Mouse (Mus musculus): Measurements from ENCODE around the gene Myom3. TPM values are rescaled to one million over a fixed set of nuclear protein-coding genes. Genes with fewer than 3 reads are reported as not detected.

Myom3 gene
- polyA plus RNA-seq, 1 experiment from 2014 or later: not detected

- 63% methylated on average over 2 of the region's 2 CpGs for WGBS (ENCODE audit: insufficient replicate concordance)
- Histone ChIP-seq H3K4me1 (ENCODE audit: control insufficient read depth, insufficient read depth, low read length) (peaks cover 1% of the 10 kb centered on the region), H3K9me3 (replicated peaks; ENCODE audit: control insufficient read depth, low read length) (no peaks in the 10 kb centered on the region), H3K9ac (ENCODE audit: low read depth, low read length) (no peak overlapping the region), H3K4me2 (no peak overlapping the region), H3K36me3 (ENCODE audit: control insufficient read depth, insufficient read depth, low read length) (no peaks in the 10 kb centered on the region), H3K27ac (ENCODE audit: low read depth, low read length) (no peak overlapping the region), H3K27me3 (ENCODE audit: control insufficient read depth, insufficient read depth, low read length) (no peaks in the 10 kb centered on the region), H3K4me3 (ENCODE audit: low read depth, low read length) (no peak overlapping the region)
- no peak for ATAC-seq (replicated peaks; ENCODE audit: insufficient number of reproducible peaks, low FRiP score, low TSS enrichment)
Observed at GRCm38 (mm10) chr4:135823298-135823697, 63.8 kb downstream of the Myom3 start.

- Histone ChIP-seq H3K9me3 (replicated peaks; ENCODE audit: control insufficient read depth, low read length) (no peaks in the 10 kb centered on the region), H3K4me3 (ENCODE audit: low read depth, low read length) (no peak overlapping the region), H3K27ac (ENCODE audit: low read depth, low read length) (no peak overlapping the region), H3K4me2 (no peak overlapping the region), H3K27me3 (ENCODE audit: control insufficient read depth, insufficient read depth, low read length) (no peaks in the 10 kb centered on the region), H3K9ac (ENCODE audit: low read depth, low read length) (no peak overlapping the region), H3K36me3 (ENCODE audit: control insufficient read depth, insufficient read depth, low read length) (no peaks in the 10 kb centered on the region), H3K4me1 (ENCODE audit: control insufficient read depth, insufficient read depth, low read length) (peaks cover 10% of the 10 kb centered on the region)
- no peak for ATAC-seq (replicated peaks; ENCODE audit: insufficient number of reproducible peaks, low FRiP score, low TSS enrichment)
- WGBS (ENCODE audit: insufficient replicate concordance): 52% methylated on average over 8 of the region's 8 CpGs
Observed at GRCm38 (mm10) chr4:135824254-135824653, 64.7 kb downstream of the Myom3 start.

- Histone ChIP-seq H3K4me2 (peak overlapping the region; percentile 23; the same call in 1 of the 2 replicates), H3K4me1 (ENCODE audit: control insufficient read depth, insufficient read depth, low read length) (peaks cover 10% of the 10 kb centered on the region), H3K36me3 (ENCODE audit: control insufficient read depth, insufficient read depth, low read length) (no peaks in the 10 kb centered on the region), H3K27ac (ENCODE audit: low read depth, low read length) (peak overlapping the region; percentile 92), H3K9ac (ENCODE audit: low read depth, low read length) (peak overlapping the region; percentile 40; the same call in 1 of the 2 replicates), H3K4me3 (ENCODE audit: low read depth, low read length) (no peak overlapping the region), H3K27me3 (ENCODE audit: control insufficient read depth, insufficient read depth, low read length) (no peaks in the 10 kb centered on the region), H3K9me3 (replicated peaks; ENCODE audit: control insufficient read depth, low read length) (no peaks in the 10 kb centered on the region)
- 13% methylated on average over 11 of the region's 11 CpGs for WGBS (ENCODE audit: insufficient replicate concordance)
- ATAC-seq (replicated peaks; ENCODE audit: insufficient number of reproducible peaks, low FRiP score, low TSS enrichment): peak; percentile 72; the same call in 1 of the 2 replicates
Observed at GRCm38 (mm10) chr4:135828491-135828890, 69.0 kb downstream of the Myom3 start.

- Histone ChIP-seq H3K9ac (ENCODE audit: low read depth, low read length) (no peak overlapping the region), H3K4me3 (ENCODE audit: low read depth, low read length) (no peak overlapping the region), H3K27ac (ENCODE audit: low read depth, low read length) (no peak overlapping the region), H3K27me3 (ENCODE audit: control insufficient read depth, insufficient read depth, low read length) (no peaks in the 10 kb centered on the region), H3K4me1 (ENCODE audit: control insufficient read depth, insufficient read depth, low read length) (peaks cover 10% of the 10 kb centered on the region), H3K4me2 (no peak overlapping the region), H3K9me3 (replicated peaks; ENCODE audit: control insufficient read depth, low read length) (no peaks in the 10 kb centered on the region), H3K36me3 (ENCODE audit: control insufficient read depth, insufficient read depth, low read length) (no peaks in the 10 kb centered on the region)
- WGBS (ENCODE audit: insufficient replicate concordance): 74% methylated on average over 11 of the region's 11 CpGs
- no peak for ATAC-seq (replicated peaks; ENCODE audit: insufficient number of reproducible peaks, low FRiP score, low TSS enrichment)
Observed at GRCm38 (mm10) chr4:135832070-135832469, 72.6 kb downstream of the Myom3 start.

GRCm38 (mm10) chr4:135833301-135834123, 74.0 kb downstream of the Myom3 start:
- Histone ChIP-seq H3K4me2 (no peak overlapping the region), H3K27ac (ENCODE audit: low read depth, low read length) (no peak overlapping the region), H3K9me3 (replicated peaks; ENCODE audit: control insufficient read depth, low read length) (no peaks in the 10 kb centered on the region), H3K36me3 (ENCODE audit: control insufficient read depth, insufficient read depth, low read length) (no peaks in the 10 kb centered on the region), H3K4me3 (ENCODE audit: low read depth, low read length) (no peak overlapping the region), H3K27me3 (ENCODE audit: control insufficient read depth, insufficient read depth, low read length) (no peaks in the 10 kb centered on the region), H3K4me1 (ENCODE audit: control insufficient read depth, insufficient read depth, low read length) (peaks cover 7% of the 10 kb centered on the region), H3K9ac (ENCODE audit: low read depth, low read length) (no peak overlapping the region)
- 75% methylated on average over 12 of the region's 12 CpGs for WGBS (ENCODE audit: insufficient replicate concordance)
- no peak for ATAC-seq (replicated peaks; ENCODE audit: insufficient number of reproducible peaks, low FRiP score, low TSS enrichment)

- Histone ChIP-seq H3K9me3 (replicated peaks; ENCODE audit: control insufficient read depth, low read length) (no peaks in the 10 kb centered on the region), H3K4me2 (no peak overlapping the region), H3K4me1 (ENCODE audit: control insufficient read depth, insufficient read depth, low read length) (peaks cover under 1% of the 10 kb centered on the region; the same call in 1 of the 2 replicates), H3K4me3 (ENCODE audit: low read depth, low read length) (no peak overlapping the region), H3K9ac (ENCODE audit: low read depth, low read length) (no peak overlapping the region), H3K36me3 (ENCODE audit: control insufficient read depth, insufficient read depth, low read length) (no peaks in the 10 kb centered on the region), H3K27ac (ENCODE audit: low read depth, low read length) (no peak overlapping the region), H3K27me3 (ENCODE audit: control insufficient read depth, insufficient read depth, low read length) (no peaks in the 10 kb centered on the region)
- no peak for ATAC-seq (replicated peaks; ENCODE audit: insufficient number of reproducible peaks, low FRiP score, low TSS enrichment)
- WGBS (ENCODE audit: insufficient replicate concordance): 84% methylated on average over 8 of the region's 8 CpGs
Observed at GRCm38 (mm10) chr4:135834124-135834717, 74.7 kb downstream of the Myom3 start.

- 71% methylated on average over 3 of the region's 3 CpGs for WGBS (ENCODE audit: insufficient replicate concordance)
- Histone ChIP-seq H3K9me3 (replicated peaks; ENCODE audit: control insufficient read depth, low read length) (no peaks in the 10 kb centered on the region), H3K36me3 (ENCODE audit: control insufficient read depth, insufficient read depth, low read length) (no peaks in the 10 kb centered on the region), H3K4me2 (no peak overlapping the region), H3K4me1 (ENCODE audit: control insufficient read depth, insufficient read depth, low read length) (no peaks in the 10 kb centered on the region; the same call in 1 of the 2 replicates), H3K27me3 (ENCODE audit: control insufficient read depth, insufficient read depth, low read length) (no peaks in the 10 kb centered on the region), H3K4me3 (ENCODE audit: low read depth, low read length) (no peak overlapping the region), H3K9ac (ENCODE audit: low read depth, low read length) (peak overlapping the region; percentile 18; the same call in 1 of the 2 replicates), H3K27ac (ENCODE audit: low read depth, low read length) (peak overlapping the region; percentile 70; the same call in 1 of the 2 replicates)
- no peak for ATAC-seq (replicated peaks; ENCODE audit: insufficient number of reproducible peaks, low FRiP score, low TSS enrichment)
Observed at GRCm38 (mm10) chr4:135838925-135839292, 79.4 kb downstream of the Myom3 start.

- no peaks in the 10 kb centered on the region for H3K27me3 ChIP-seq (ENCODE audit: control insufficient read depth, insufficient read depth, low read length)
- no peak overlapping the region for H3K4me3 ChIP-seq (ENCODE audit: low read depth, low read length)
- no peaks in the 10 kb centered on the region for H3K9me3 ChIP-seq (replicated peaks; ENCODE audit: control insufficient read depth, low read length)
- no peaks in the 10 kb centered on the region for H3K36me3 ChIP-seq (ENCODE audit: control insufficient read depth, insufficient read depth, low read length)
- peak overlapping the region; percentile 70 for H3K27ac ChIP-seq (ENCODE audit: low read depth, low read length)
- H3K4me1 ChIP-seq (ENCODE audit: control insufficient read depth, insufficient read depth, low read length): no peaks in the 10 kb centered on the region; the same call in 1 of the 2 replicates
- no peak overlapping the region for H3K9ac ChIP-seq (ENCODE audit: low read depth, low read length)
- no peak overlapping the region for H3K4me2 ChIP-seq
- WGBS (ENCODE audit: insufficient replicate concordance): 63% methylated on average over 21 of the region's 21 CpGs
- no peak for ATAC-seq (replicated peaks; ENCODE audit: insufficient number of reproducible peaks, low FRiP score, low TSS enrichment)
Observed at GRCm38 (mm10) chr4:135839293-135840011, 79.9 kb downstream of the Myom3 start.
